Mouse (Mus musculus): ENCODE measurements at regions not wholly inside any gene's neighbourhood (a gene's known extent, or its start where the extent isn't known, plus 50 kb on each side); places are given as distances from the start of the nearest gene placed in this dataset.

GRCm38 (mm10) chr1:157758337-157758736, 251.8 kb downstream of the Sec16b start:
- no peak for DNase-seq (ENCODE audit: low spot score)
- TF ChIP-seq TAL1 (conservative IDR thresholded peaks at IDR 0.05; ENCODE audit: low read depth, low read length), result no peak
- no peak for TF ChIP-seq CTCF (IDR thresholded peaks at IDR 0.05; ENCODE audit: low read depth, low read length)
- TF ChIP-seq POLR2AphosphoS5 (IDR thresholded peaks at IDR 0.05; ENCODE audit: insufficient replicate concordance, low read depth, low read length), result no peak
- TF ChIP-seq GATA1 (IDR thresholded peaks at IDR 0.05; ENCODE audit: borderline replicate concordance, low read length), result no peak
- TF ChIP-seq GATA2 (IDR thresholded peaks at IDR 0.05; ENCODE audit: borderline replicate concordance, low read depth, low read length), result no peak
- no peaks in the 10 kb centered on the region for H3K4me1 ChIP-seq (ENCODE audit: insufficient read depth, low read depth, low read length)

GRCm38 (mm10) chr1:157768201-157768600, 261.7 kb downstream of the Sec16b start:
- Histone ChIP-seq H3K36me3 (replicated peaks) (no peaks in the 10 kb centered on the region), H3K4me1 (ENCODE audit: insufficient read depth, low read depth, low read length) (no peaks in the 10 kb centered on the region), H3K27me3 (ENCODE audit: insufficient read depth, low read length) (no peaks in the 10 kb centered on the region), H3K4me3 (ENCODE audit: low read depth, low read length) (no peak overlapping the region), H3K9me3 (replicated peaks) (peaks cover 12% of the 10 kb centered on the region; the same call in 1 of the 2 replicates)
- TF ChIP-seq POLR2AphosphoS5 (IDR thresholded peaks at IDR 0.05; ENCODE audit: insufficient replicate concordance, low read depth, low read length) (no peak), GATA2 (IDR thresholded peaks at IDR 0.05; ENCODE audit: borderline replicate concordance, low read depth, low read length) (no peak), TAL1 (conservative IDR thresholded peaks at IDR 0.05; ENCODE audit: low read depth, low read length) (no peak), GATA1 (IDR thresholded peaks at IDR 0.05; ENCODE audit: borderline replicate concordance, low read length) (no peak), CTCF (IDR thresholded peaks at IDR 0.05; ENCODE audit: low read depth, low read length) (no peak)
- ATAC-seq (ENCODE audit: extremely low read depth, insufficient number of reproducible peaks, low FRiP score, poor library complexity, severe bottlenecking) (no peak), DNase-seq (ENCODE audit: low spot score) (no peak)

More at GRCm38 (mm10) chr1:157758337-157758736, 251.8 kb downstream of the Sec16b start:
- Histone ChIP-seq H3K27me3 (ENCODE audit: insufficient read depth, low read length) (no peaks in the 10 kb centered on the region), H3K9me3 (replicated peaks) (peaks cover 13% of the 10 kb centered on the region; the same call in 1 of the 2 replicates), H3K36me3 (replicated peaks) (no peaks in the 10 kb centered on the region), H3K4me3 (ENCODE audit: low read depth, low read length) (no peak overlapping the region)
- no peak for ATAC-seq (ENCODE audit: extremely low read depth, insufficient number of reproducible peaks, low FRiP score, poor library complexity, severe bottlenecking)

GRCm38 (mm10) chr1:157797711-157798110, 291.2 kb downstream of the Sec16b start:
- DNase-seq (ENCODE audit: low spot score) (no peak), ATAC-seq (ENCODE audit: extremely low read depth, insufficient number of reproducible peaks, low FRiP score, poor library complexity, severe bottlenecking) (no peak)
- TF ChIP-seq GATA2 (IDR thresholded peaks at IDR 0.05; ENCODE audit: borderline replicate concordance, low read depth, low read length) (no peak), POLR2AphosphoS5 (IDR thresholded peaks at IDR 0.05; ENCODE audit: insufficient replicate concordance, low read depth, low read length) (no peak), GATA1 (IDR thresholded peaks at IDR 0.05; ENCODE audit: borderline replicate concordance, low read length) (no peak), CTCF (IDR thresholded peaks at IDR 0.05; ENCODE audit: low read depth, low read length) (no peak), TAL1 (conservative IDR thresholded peaks at IDR 0.05; ENCODE audit: low read depth, low read length) (no peak)
- H3K4me1 ChIP-seq (ENCODE audit: insufficient read depth, low read depth, low read length), result no peaks in the 10 kb centered on the region
- no peaks in the 10 kb centered on the region for H3K36me3 ChIP-seq (replicated peaks)
- no peaks in the 10 kb centered on the region for H3K27me3 ChIP-seq (ENCODE audit: insufficient read depth, low read length)
- no peak overlapping the region for H3K4me3 ChIP-seq (ENCODE audit: low read depth, low read length)
- peaks cover 16% of the 10 kb centered on the region for H3K9me3 ChIP-seq (replicated peaks)

GRCm38 (mm10) chr1:157798561-157799553, 292.3 kb downstream of the Sec16b start:
- Histone ChIP-seq H3K36me3 (replicated peaks) (no peaks in the 10 kb centered on the region), H3K9me3 (replicated peaks) (peaks cover 16% of the 10 kb centered on the region), H3K4me3 (ENCODE audit: low read depth, low read length) (no peak overlapping the region), H3K4me1 (ENCODE audit: insufficient read depth, low read depth, low read length) (no peaks in the 10 kb centered on the region), H3K27me3 (ENCODE audit: insufficient read depth, low read length) (no peaks in the 10 kb centered on the region)
- no peak for TF ChIP-seq GATA2 (IDR thresholded peaks at IDR 0.05; ENCODE audit: borderline replicate concordance, low read depth, low read length)
- no peak for TF ChIP-seq POLR2AphosphoS5 (IDR thresholded peaks at IDR 0.05; ENCODE audit: insufficient replicate concordance, low read depth, low read length)
- TF ChIP-seq CTCF (IDR thresholded peaks at IDR 0.05; ENCODE audit: low read depth, low read length), result no peak
- no peak for TF ChIP-seq GATA1 (IDR thresholded peaks at IDR 0.05; ENCODE audit: borderline replicate concordance, low read length)
- TF ChIP-seq TAL1 (conservative IDR thresholded peaks at IDR 0.05; ENCODE audit: low read depth, low read length), result no peak
- DNase-seq (ENCODE audit: low spot score), result no peak
- ATAC-seq (ENCODE audit: extremely low read depth, insufficient number of reproducible peaks, low FRiP score, poor library complexity, severe bottlenecking), result no peak

GRCm38 (mm10) chr1:157801151-157801550, 294.6 kb downstream of the Sec16b start:
- no peak for DNase-seq (ENCODE audit: low spot score)
- no peaks in the 10 kb centered on the region for H3K4me1 ChIP-seq (ENCODE audit: insufficient read depth, low read depth, low read length)
- H3K27me3 ChIP-seq (ENCODE audit: insufficient read depth, low read length), result no peaks in the 10 kb centered on the region
- H3K9me3 ChIP-seq (replicated peaks), result peaks cover 20% of the 10 kb centered on the region
- no peak overlapping the region for H3K4me3 ChIP-seq (ENCODE audit: low read depth, low read length)
- ATAC-seq (ENCODE audit: extremely low read depth, insufficient number of reproducible peaks, low FRiP score, poor library complexity, severe bottlenecking), result no peak
- TF ChIP-seq POLR2AphosphoS5 (IDR thresholded peaks at IDR 0.05; ENCODE audit: insufficient replicate concordance, low read depth, low read length) (no peak), GATA1 (IDR thresholded peaks at IDR 0.05; ENCODE audit: borderline replicate concordance, low read length) (no peak), TAL1 (conservative IDR thresholded peaks at IDR 0.05; ENCODE audit: low read depth, low read length) (no peak), CTCF (IDR thresholded peaks at IDR 0.05; ENCODE audit: low read depth, low read length) (no peak), GATA2 (IDR thresholded peaks at IDR 0.05; ENCODE audit: borderline replicate concordance, low read depth, low read length) (no peak)
- H3K36me3 ChIP-seq (replicated peaks), result no peaks in the 10 kb centered on the region

- TF ChIP-seq TAL1 (conservative IDR thresholded peaks at IDR 0.05; ENCODE audit: low read depth, low read length), result no peak
- TF ChIP-seq GATA2 (IDR thresholded peaks at IDR 0.05; ENCODE audit: borderline replicate concordance, low read depth, low read length), result no peak
- TF ChIP-seq CTCF (IDR thresholded peaks at IDR 0.05; ENCODE audit: low read depth, low read length), result no peak
- TF ChIP-seq POLR2AphosphoS5 (IDR thresholded peaks at IDR 0.05; ENCODE audit: insufficient replicate concordance, low read depth, low read length), result no peak
- no peak for TF ChIP-seq GATA1 (IDR thresholded peaks at IDR 0.05; ENCODE audit: borderline replicate concordance, low read length)
- no peaks in the 10 kb centered on the region for H3K36me3 ChIP-seq (replicated peaks)
- no peaks in the 10 kb centered on the region for H3K27me3 ChIP-seq (ENCODE audit: insufficient read depth, low read length)
- H3K4me3 ChIP-seq (ENCODE audit: low read depth, low read length), result no peak overlapping the region
- ATAC-seq (ENCODE audit: extremely low read depth, insufficient number of reproducible peaks, low FRiP score, poor library complexity, severe bottlenecking) (no peak), DNase-seq (ENCODE audit: low spot score) (no peak)
- H3K9me3 ChIP-seq (replicated peaks), result peaks cover 11% of the 10 kb centered on the region; the same call in 1 of the 2 replicates
- no peaks in the 10 kb centered on the region for H3K4me1 ChIP-seq (ENCODE audit: insufficient read depth, low read depth, low read length)
Observed at GRCm38 (mm10) chr1:157804229-157804628, 297.7 kb downstream of the Sec16b start.
